Mouse (Mus musculus) hindbrain, embryonic 16.5 days (tissue): ENCODE measurements at regions not wholly inside any gene's neighbourhood (a gene's known extent, or its start where the extent isn't known, plus 50 kb on each side); places are given as distances from the start of the nearest gene placed in this dataset. TPM values are rescaled to one million over a fixed set of nuclear protein-coding genes. Genes with fewer than 3 reads are reported as not detected.
A peak's percentile ranks its signal among the peaks of the same experiment; 100 is the strongest.

ENCODE experiments used
- ATAC-seq: fragments of 200-750 bp; cut with Nextera tagmentation; 2 replicates; pipeline ENCODE4 v1.8.0; 2017; ENCODE audit warnings: moderate TSS enrichment, moderate library complexity
- H3K27ac ChIP-seq: fragments of 300-500 bp; sonication (generic); 2 replicates; pipeline ENCODE4 v1.5.1; 2014; ENCODE audit warnings: low read depth, mild to moderate bottlenecking, control low read depth, low read length, moderate library complexity
- H3K27me3 ChIP-seq: fragments of 300-500 bp; sonication (generic); replicated peaks from 2 replicates; pipeline ENCODE4 v1.6.1; 2014; ENCODE audit warnings: low read length; ENCODE audit not compliant: control insufficient read depth, insufficient read depth
- H3K36me3 ChIP-seq: fragments of 300-500 bp; sonication (generic); 2 replicates; pipeline ENCODE4 v1.6.1; 2014; ENCODE audit warnings: mild to moderate bottlenecking, low read length, moderate library complexity, mixed read lengths; ENCODE audit not compliant: control insufficient read depth, insufficient read depth
- H3K4me1 ChIP-seq: fragments of 300-500 bp; sonication (generic); 2 replicates; pipeline ENCODE4 v1.6.1; 2014; ENCODE audit warnings: low read depth, low read length; ENCODE audit not compliant: control insufficient read depth, insufficient read depth
- H3K4me2 ChIP-seq: fragments of 300-500 bp; sonication (generic); 2 replicates; pipeline ENCODE4 v1.6.1; 2014; ENCODE audit warnings: mild to moderate bottlenecking, low read length, control low read depth, moderate library complexity
- H3K4me3 ChIP-seq: fragments of 300-500 bp; sonication (generic); 2 replicates; pipeline ENCODE4 v1.5.1; 2014; ENCODE audit warnings: mild to moderate bottlenecking, low read length, control low read depth, moderate library complexity
- H3K9ac ChIP-seq: fragments of 300-500 bp; sonication (generic); 2 replicates; pipeline ENCODE4 v1.6.1; 2014; ENCODE audit warnings: low read depth, mild to moderate bottlenecking, control low read depth, low read length, moderate library complexity
- H3K9me3 ChIP-seq: fragments of 300-500 bp; sonication (generic); 2 replicates; pipeline ENCODE4 v1.6.1; 2014; ENCODE audit warnings: mild to moderate bottlenecking, low read length, moderate library complexity; ENCODE audit not compliant: control insufficient read depth
- WGBS: fragments of 180-500 bp; shearing (Covaris S2); extraction: QIAGEN DNeasy Blood & Tissue Kit; methylation state at CpG from one replicate; pipeline ENCODE4 v1.1.7; 2014; 5-methylcytosine and 5-hydroxymethylcytosine counted together
- microRNA-seq: library from miRNA; unstranded; fragments of <30 nt; microRNA quantifications from one replicate; pipeline ENCODE4, GENCODE M21; 2017

GRCm38 (mm10) chr8:96680416-96681027 lies 792.2 kb upstream of the Got2 start:
- H3K36me3 ChIP-seq = no peaks in the 10 kb centered on the region
- peak overlapping the region; percentile 34 for H3K4me2 ChIP-seq
- H3K27ac ChIP-seq = no peak overlapping the region
- H3K4me3 ChIP-seq = no peak overlapping the region
- H3K9ac ChIP-seq = no peak overlapping the region
- H3K9me3 ChIP-seq = no peaks in the 10 kb centered on the region
- H3K27me3 ChIP-seq = no peaks in the 10 kb centered on the region
- 64% methylated on average over 16 of the region's 16 CpGs for WGBS
- peak; percentile 95 for ATAC-seq
- H3K4me1 ChIP-seq = no peaks in the 10 kb centered on the region

DNA sequence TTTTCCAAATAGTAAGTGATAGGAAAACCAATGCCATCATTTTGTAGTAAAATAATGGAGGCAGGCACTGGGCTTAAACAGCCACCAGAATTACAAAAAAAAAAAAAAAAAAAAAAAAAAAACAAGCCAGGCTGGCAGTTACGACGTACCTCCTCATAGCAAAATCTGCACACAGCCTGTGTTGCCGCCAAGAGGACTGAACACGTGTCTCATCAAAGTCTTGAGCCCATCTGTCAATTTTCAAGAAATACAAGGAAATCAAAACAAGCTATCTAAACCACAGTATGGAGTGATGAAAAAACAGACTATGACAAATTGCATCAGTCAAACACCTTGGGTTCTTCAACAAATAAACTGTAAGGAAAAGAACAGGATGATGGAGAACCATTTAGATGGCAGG lies 791.2 kb upstream of the Got2 start:
- H3K36me3 ChIP-seq = no peaks in the 10 kb centered on the region
- no peak overlapping the region for H3K4me2 ChIP-seq
- no peaks in the 10 kb centered on the region for H3K27me3 ChIP-seq
- ATAC-seq = no peak
- H3K4me1 ChIP-seq = no peaks in the 10 kb centered on the region
- 63% methylated on average over 4 of the region's 4 CpGs for WGBS
- no peak overlapping the region for H3K27ac ChIP-seq
- H3K9me3 ChIP-seq = no peaks in the 10 kb centered on the region
- no peak overlapping the region for H3K9ac ChIP-seq
- no peak overlapping the region for H3K4me3 ChIP-seq

DNA sequence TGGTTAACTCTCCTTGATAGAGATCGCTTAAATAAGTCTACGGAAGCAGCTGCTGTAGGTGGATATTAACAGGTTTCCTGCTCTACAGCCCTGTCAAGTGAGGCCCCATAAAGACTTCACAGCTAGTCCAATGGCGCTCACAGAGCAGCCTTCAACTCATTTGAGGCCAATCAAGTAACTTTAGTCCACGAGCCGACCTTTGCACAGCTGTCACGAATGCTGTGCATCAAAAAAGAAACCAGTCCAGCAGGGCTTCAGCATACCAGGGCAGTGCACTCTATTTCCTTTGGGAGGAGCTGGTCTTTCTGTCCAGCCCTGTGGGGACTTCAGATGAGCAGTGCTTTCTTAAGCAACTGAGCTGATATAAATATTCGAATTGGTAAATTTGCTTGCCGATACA lies 786.4 kb upstream of the Got2 start:
- no peaks in the 10 kb centered on the region for H3K4me1 ChIP-seq
- no peak overlapping the region for H3K27ac ChIP-seq
- no peaks in the 10 kb centered on the region for H3K27me3 ChIP-seq
- no peaks in the 10 kb centered on the region for H3K36me3 ChIP-seq
- H3K9ac ChIP-seq = no peak overlapping the region
- H3K4me3 ChIP-seq = no peak overlapping the region
- no peak overlapping the region for H3K4me2 ChIP-seq
- H3K9me3 ChIP-seq = no peaks in the 10 kb centered on the region
- WGBS = 60% methylated on average over 8 of the region's 8 CpGs
- ATAC-seq = no peak

- Histone ChIP-seq H3K27ac (no peak overlapping the region), H3K27me3 (no peaks in the 10 kb centered on the region), H3K4me1 (no peaks in the 10 kb centered on the region), H3K9me3 (no peaks in the 10 kb centered on the region), H3K36me3 (no peaks in the 10 kb centered on the region), H3K4me2 (no peak overlapping the region), H3K9ac (no peak overlapping the region), H3K4me3 (no peak overlapping the region)
- WGBS = 78% methylated on average over 8 of the region's 8 CpGs
- no peak for ATAC-seq
These were observed 768.3 kb upstream of the Got2 start for GRCm38 (mm10) chr8:96656495-96657279.

- H3K36me3 ChIP-seq = no peaks in the 10 kb centered on the region
- no peak overlapping the region for H3K4me3 ChIP-seq
- 74% methylated on average over 5 of the region's 5 CpGs for WGBS
- no peak overlapping the region for H3K4me2 ChIP-seq
- H3K4me1 ChIP-seq = no peaks in the 10 kb centered on the region
- no peaks in the 10 kb centered on the region for H3K9me3 ChIP-seq
- H3K9ac ChIP-seq = no peak overlapping the region
- no peaks in the 10 kb centered on the region for H3K27me3 ChIP-seq
- no peak for ATAC-seq
- no peak overlapping the region for H3K27ac ChIP-seq
These were observed 759.4 kb upstream of the Got2 start for GRCm38 (mm10) chr8:96647743-96648142.

Small RNA genes lying in the stretch of these regions (microRNA-seq; reads per million reads assigned to microRNA genes)
- gene Gm24132 = not detected
